Mouse (Mus musculus) olfactory bulb, adult 2 months (tissue): ENCODE results near the gene Sphk1.

ENCODE experiments used
- CTCF ChIP-seq: fragments of 200-500 bp; IDR thresholded peaks from 2 replicates; pipeline ENCODE4 v1.5.1; 2012; ENCODE audit warnings: low read depth, mild to moderate bottlenecking, low read length, moderate library complexity; ENCODE audit not compliant: insufficient read depth
- POLR2A ChIP-seq: fragments of 200-500 bp; IDR thresholded peaks from 2 replicates; pipeline ENCODE4 v1.6.1; 2012; ENCODE audit warnings: mild to moderate bottlenecking, low read depth, low read length, moderate library complexity; ENCODE audit not compliant: insufficient read depth

- TF ChIP-seq CTCF (no peak), POLR2A (no peak)
These were observed 31.7 kb upstream of the Sphk1 start for GRCm38 (mm10) chr11:116499018-116499417.
